Mouse (Mus musculus) testis, postnatal 10 days (tissue): ENCODE measurements around the gene Isoc2a.

Source experiments
- DNase-seq: peaks from one replicate; pipeline ENCODE4 v3.0.0; 2021; ENCODE audit warnings: low spot score

Isoc2a gene

GRCm38 (mm10) chr7:4940068-4940479 is 63.1 kb downstream of the Isoc2a start:
- peak; percentile 91 for DNase-seq

GRCm38 (mm10) chr7:4942673-4943072 is 65.7 kb downstream of the Isoc2a start:
- DNase-seq: no peak

GRCm38 (mm10) chr7:4943223-4943815 is 66.4 kb downstream of the Isoc2a start:
- peak; percentile 96 for DNase-seq
